Mouse (Mus musculus): ENCODE measurements around the gene Timp4. TPM values are rescaled to one million over a fixed set of nuclear protein-coding genes. Genes with fewer than 3 reads are reported as not detected.

The Timp4 gene
- polyA plus RNA-seq, 1 experiment from 2014 or later: 0.12 TPM

- WGBS: 69% methylated on average over 3 of the region's 3 CpGs
- no peak overlapping the region for H3K4me3 ChIP-seq (ENCODE audit: low read depth, low read length)
Observed at GRCm38 (mm10) chr6:115203029-115203428, 49.0 kb downstream of the Timp4 start.

DNA sequence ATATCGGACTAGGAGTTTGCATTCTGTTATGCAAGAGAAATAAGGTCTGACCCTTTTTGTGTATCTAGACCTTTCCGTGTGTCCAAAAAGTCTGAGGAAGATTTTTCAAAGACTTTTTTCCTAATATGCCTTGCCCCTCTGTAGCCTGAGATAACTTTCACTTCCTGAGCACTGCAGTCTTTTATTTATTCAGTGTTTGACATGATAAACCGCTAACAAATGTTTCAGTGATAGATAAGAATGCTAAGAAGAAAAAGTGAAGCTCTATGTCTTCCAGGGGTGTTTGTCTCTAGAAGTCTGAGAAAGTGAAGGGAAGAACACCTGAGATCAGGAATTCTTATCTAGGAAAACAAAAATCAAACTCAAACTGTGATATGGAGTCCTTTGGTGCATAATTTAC is 51.3 kb downstream of the Timp4 start:
- 57% methylated on average over 3 of the region's 3 CpGs for WGBS
- no peak overlapping the region for H3K4me3 ChIP-seq (ENCODE audit: low read depth, low read length)
- no peaks in the 10 kb centered on the region for H3K4me1 ChIP-seq (replicated peaks; ENCODE audit: control insufficient read depth, insufficient read depth, low read length)
- H3K27me3 ChIP-seq (replicated peaks; ENCODE audit: control insufficient read depth, insufficient read depth, low read length): no peaks in the 10 kb centered on the region
- H3K36me3 ChIP-seq (ENCODE audit: control insufficient read depth, insufficient read depth, low read length): no peaks in the 10 kb centered on the region
- H3K27ac ChIP-seq (ENCODE audit: low read depth): no peak overlapping the region
- DNase-seq (ENCODE audit: low spot score) (no peak), ATAC-seq (replicated peaks; ENCODE audit: low FRiP score, low TSS enrichment, low read depth) (no peak)
- H3K4me2 ChIP-seq (ENCODE audit: low read length): no peak overlapping the region
- no peaks in the 10 kb centered on the region for H3K9me3 ChIP-seq (ENCODE audit: control insufficient read depth, low read length)
- no peak overlapping the region for H3K9ac ChIP-seq (ENCODE audit: low read length)

More at GRCm38 (mm10) chr6:115203029-115203428, 49.0 kb downstream of the Timp4 start:
- Histone ChIP-seq H3K27ac (ENCODE audit: low read depth) (no peak overlapping the region), H3K27me3 (replicated peaks; ENCODE audit: control insufficient read depth, insufficient read depth, low read length) (no peaks in the 10 kb centered on the region), H3K4me1 (replicated peaks; ENCODE audit: control insufficient read depth, insufficient read depth, low read length) (no peaks in the 10 kb centered on the region), H3K36me3 (ENCODE audit: control insufficient read depth, insufficient read depth, low read length) (no peaks in the 10 kb centered on the region), H3K9me3 (ENCODE audit: control insufficient read depth, low read length) (no peaks in the 10 kb centered on the region), H3K4me2 (ENCODE audit: low read length) (no peak overlapping the region), H3K9ac (ENCODE audit: low read length) (no peak overlapping the region)
- ATAC-seq (replicated peaks; ENCODE audit: low FRiP score, low TSS enrichment, low read depth): no peak
- DNase-seq (ENCODE audit: low spot score): no peak

Other genes starting within 250 kb of the Timp4 start
- 73.3 and 77.2 TPM in 2 replicates for gene Tamm41, start 214.3 kb downstream of the Timp4 start, polyA plus RNA-seq (2014; fragmentation: Nextera tagmentation; extraction: Ambion mirVana)
- 2.7 and 2.9 TPM in 2 replicates for gene Syn2, start 117.3 kb downstream of the Timp4 start, polyA plus RNA-seq (2014; fragmentation: Nextera tagmentation; extraction: Ambion mirVana)
- not detected in 2 replicates for gene Gm17482, start 24.9 kb downstream of the Timp4 start, polyA plus RNA-seq (2014; fragmentation: Nextera tagmentation; extraction: Ambion mirVana)
- 11.6 and 13.6 TPM in 2 replicates for gene Pparg, start 108.7 kb upstream of the Timp4 start, polyA plus RNA-seq (2014; fragmentation: Nextera tagmentation; extraction: Ambion mirVana)